Mouse (Mus musculus) heart, embryonic 16.5 days (tissue): ENCODE data around the gene Gtdc1. TPM values are rescaled to one million over a fixed set of nuclear protein-coding genes. Genes with fewer than 3 reads are reported as not detected.

Experiments
- ATAC-seq: fragments of 200-750 bp; cut with Nextera tagmentation; replicated peaks from 2 replicates; pipeline ENCODE4 v1.8.0; 2017; ENCODE audit warnings: moderate number of reproducible peaks; ENCODE audit not compliant: insufficient read depth, low FRiP score; ENCODE audit errors: extremely low read depth
- H3K27ac ChIP-seq: fragments of 300-500 bp; sonication (generic); 2 replicates; pipeline ENCODE4 v1.5.1; 2014; ENCODE audit warnings: mild to moderate bottlenecking, low read length, control low read depth, moderate library complexity
- H3K27me3 ChIP-seq: fragments of 300-500 bp; sonication (generic); 2 replicates; pipeline ENCODE4 v1.6.1; 2014; ENCODE audit warnings: low read length, mixed read lengths; ENCODE audit not compliant: control insufficient read depth, insufficient read depth
- H3K36me3 ChIP-seq: fragments of 300-500 bp; sonication (generic); 2 replicates; pipeline ENCODE4 v1.6.1; 2014; ENCODE audit not compliant: control insufficient read depth, insufficient read depth
- H3K4me1 ChIP-seq: fragments of 300-500 bp; sonication (generic); 2 replicates; pipeline ENCODE4 v1.6.1; 2014; ENCODE audit warnings: low read length, mixed read lengths; ENCODE audit not compliant: control insufficient read depth, insufficient read depth
- H3K4me2 ChIP-seq: fragments of 300-500 bp; sonication (generic); 2 replicates; pipeline ENCODE4 v1.6.1; 2014; ENCODE audit warnings: low read depth, mild to moderate bottlenecking, control low read depth, low read length
- H3K4me3 ChIP-seq: fragments of 300-500 bp; sonication (generic); 2 replicates; pipeline ENCODE4 v1.5.1; 2014; ENCODE audit warnings: mild to moderate bottlenecking, control low read depth, low read length
- H3K9ac ChIP-seq: fragments of 300-500 bp; sonication (generic); 2 replicates; pipeline ENCODE4 v1.6.1; 2014; ENCODE audit warnings: low read length, control low read depth
- H3K9me3 ChIP-seq: fragments of 300-500 bp; sonication (generic); replicated peaks from 2 replicates; pipeline ENCODE4 v1.6.1; 2016; ENCODE audit warnings: low read length; ENCODE audit not compliant: control insufficient read depth
- WGBS: fragments of 180-500 bp; shearing (Covaris S2); extraction: QIAGEN DNeasy Blood & Tissue Kit; methylation state at CpG from one replicate; pipeline ENCODE4 v1.1.7; 2014; 5-methylcytosine and 5-hydroxymethylcytosine counted together
- polyA plus RNA-seq: library from polyadenylated mRNA; unstranded; fragments of >200 nt; fragmentation: Nextera tagmentation; extraction: Ambion mirVana; gene quantifications from 2 replicates; pipeline ENCODE4 v1.2.1, GENCODE M21; 2015

Gtdc1 gene
- polyA plus RNA-seq, 1 experiment from 2014 or later, result 10.9 TPM

GRCm38 (mm10) chr2:44569140-44569952 is 358.1 kb downstream of the Gtdc1 start:
- no peak overlapping the region for H3K4me3 ChIP-seq
- no peaks in the 10 kb centered on the region for H3K9me3 ChIP-seq
- ATAC-seq, result no peak
- no peak overlapping the region for H3K9ac ChIP-seq
- H3K27ac ChIP-seq, result no peak overlapping the region
- 73% methylated on average over 7 of the region's 7 CpGs for WGBS
- H3K4me1 ChIP-seq, result no peaks in the 10 kb centered on the region
- H3K27me3 ChIP-seq, result no peaks in the 10 kb centered on the region
- 0 out of 2 replicates have a peak, but pooled peaks cover 2% of the 10 kb centered on the region for H3K36me3 ChIP-seq
- H3K4me2 ChIP-seq, result no peak overlapping the region

DNA sequence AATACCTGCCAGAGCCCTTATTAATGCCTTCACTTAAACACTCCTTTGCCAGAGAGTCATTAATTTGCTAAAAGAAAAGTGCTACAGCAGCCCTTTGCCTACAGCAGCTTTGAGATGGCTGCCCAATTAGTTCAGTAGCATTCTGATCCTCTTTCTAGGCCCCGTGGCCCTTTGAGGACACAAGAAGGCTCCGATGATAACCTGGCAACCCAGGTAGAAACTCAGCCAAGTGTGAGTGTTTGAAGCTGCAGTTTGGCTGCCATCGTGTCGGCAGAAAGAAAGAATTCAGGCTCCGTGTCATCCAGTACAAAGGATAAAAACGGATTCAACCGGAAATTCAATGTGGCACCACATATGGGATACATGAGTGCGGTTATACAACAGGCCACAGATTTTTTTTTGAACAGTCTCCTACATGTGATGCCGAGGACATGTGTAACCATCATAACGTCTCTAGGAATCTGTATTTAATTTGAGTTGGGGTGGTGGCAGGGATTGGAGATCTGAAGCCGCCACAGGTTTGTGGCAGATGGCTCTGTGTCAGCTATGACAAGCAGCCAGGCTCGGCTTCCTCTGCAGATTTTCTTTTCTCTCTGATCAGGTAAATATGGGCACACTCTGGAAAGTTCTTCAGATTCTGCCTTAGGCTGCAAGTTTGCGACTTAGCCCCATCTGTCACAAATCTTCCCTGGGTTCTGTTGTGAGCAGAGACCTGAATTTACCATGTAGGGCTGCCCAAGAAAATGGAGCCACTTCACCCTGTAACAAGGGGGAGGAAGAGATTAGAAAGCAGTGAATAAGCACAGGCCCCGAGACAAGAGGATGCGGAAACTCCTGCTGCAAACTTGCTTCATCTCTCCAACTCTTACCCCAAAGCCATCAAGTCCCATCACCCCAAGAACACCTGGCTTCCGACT is 362.4 kb downstream of the Gtdc1 start:
- no peak overlapping the region for H3K27ac ChIP-seq
- H3K27me3 ChIP-seq, result no peaks in the 10 kb centered on the region
- 0 out of 2 replicates have a peak, but pooled peaks cover 2% of the 10 kb centered on the region for H3K36me3 ChIP-seq
- no peak overlapping the region for H3K4me3 ChIP-seq
- no peak for ATAC-seq
- WGBS, result 85% methylated on average over 16 of the region's 16 CpGs
- H3K9me3 ChIP-seq, result no peaks in the 10 kb centered on the region
- no peak overlapping the region for H3K9ac ChIP-seq
- H3K4me2 ChIP-seq, result no peak overlapping the region
- no peaks in the 10 kb centered on the region for H3K4me1 ChIP-seq

GRCm38 (mm10) chr2:44561789-44562188 is 365.7 kb downstream of the Gtdc1 start:
- Histone ChIP-seq H3K9me3 (no peaks in the 10 kb centered on the region), H3K27me3 (peaks cover 2% of the 10 kb centered on the region), H3K4me2 (no peak overlapping the region), H3K4me1 (peaks cover 3% of the 10 kb centered on the region), H3K9ac (no peak overlapping the region), H3K27ac (no peak overlapping the region), H3K36me3 (0 out of 2 replicates have a peak, but pooled peaks cover 2% of the 10 kb centered on the region), H3K4me3 (no peak overlapping the region)
- no peak for ATAC-seq
- WGBS, result 85% methylated on average over 4 of the region's 4 CpGs

DNA sequence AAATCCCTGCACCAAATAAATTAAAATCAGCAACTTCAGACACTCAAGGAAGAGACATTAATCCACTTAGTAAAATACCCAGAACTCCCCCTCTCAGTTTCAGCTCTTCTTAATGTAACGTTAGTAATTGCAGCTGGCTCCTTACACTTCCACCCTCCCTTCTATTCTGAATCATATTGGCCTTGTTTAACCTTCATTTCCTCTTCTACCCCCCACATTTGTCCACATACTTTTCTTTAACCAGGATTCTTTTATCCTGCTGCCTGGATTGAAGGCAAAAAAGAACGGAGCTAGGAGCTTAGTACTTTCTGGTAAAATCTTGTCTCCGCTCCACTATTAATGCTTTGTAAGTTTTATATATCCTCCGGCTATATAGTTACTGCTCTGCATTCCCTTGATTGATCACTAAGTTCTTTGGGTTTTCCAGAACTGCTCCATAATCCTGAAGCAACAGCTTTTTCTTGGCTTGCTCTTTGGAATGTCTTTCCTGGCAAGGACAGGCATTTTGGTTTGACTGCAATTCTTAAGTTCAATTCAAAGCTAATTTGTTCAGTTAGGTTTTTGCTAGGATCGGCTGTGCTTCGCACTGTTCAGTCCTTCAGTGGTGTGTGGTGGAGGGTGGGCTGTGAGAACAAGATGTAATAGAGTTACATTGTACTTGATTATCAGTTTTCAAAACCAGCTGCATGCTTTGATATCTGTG is 368.1 kb downstream of the Gtdc1 start:
- no peak overlapping the region for H3K4me2 ChIP-seq
- H3K27ac ChIP-seq, result no peak overlapping the region
- H3K9me3 ChIP-seq, result no peaks in the 10 kb centered on the region
- peaks cover 8% of the 10 kb centered on the region for H3K27me3 ChIP-seq
- no peak for ATAC-seq
- no peak overlapping the region for H3K4me3 ChIP-seq
- no peaks in the 10 kb centered on the region for H3K36me3 ChIP-seq
- H3K9ac ChIP-seq, result no peak overlapping the region
- WGBS, result 66% methylated on average over 6 of the region's 6 CpGs
- peaks cover 7% of the 10 kb centered on the region for H3K4me1 ChIP-seq

DNA sequence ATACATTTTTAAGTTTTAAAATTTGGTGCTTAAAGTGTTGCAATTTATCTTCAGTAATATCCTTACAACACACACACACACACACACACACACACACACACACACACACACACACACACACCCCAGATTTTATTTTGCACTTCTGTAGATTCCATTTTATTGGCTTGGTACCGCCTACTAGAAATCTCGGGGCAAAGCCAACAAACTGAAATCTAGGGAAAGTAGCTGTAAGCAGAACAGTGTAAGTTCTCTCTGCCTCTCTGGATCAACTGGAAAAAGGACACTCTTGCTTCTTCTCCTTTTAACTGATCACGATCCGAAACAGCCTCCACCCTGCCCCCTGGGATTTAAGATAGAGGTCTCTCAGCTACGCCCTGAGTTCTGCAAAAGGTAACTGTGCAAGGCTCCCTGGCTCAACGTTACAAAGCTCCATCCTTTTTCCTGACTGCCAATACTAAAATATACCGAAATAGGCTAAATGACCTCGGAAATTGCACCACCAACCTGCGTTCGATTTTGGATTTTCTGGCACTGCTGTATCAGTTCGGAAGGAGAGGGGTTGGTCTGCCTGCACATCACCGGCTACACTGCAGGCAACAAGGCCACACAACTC is 369.7 kb downstream of the Gtdc1 start:
- peaks cover 7% of the 10 kb centered on the region for H3K4me1 ChIP-seq
- H3K27me3 ChIP-seq, result peaks cover 8% of the 10 kb centered on the region
- no peak overlapping the region; the same call in 1 of the 2 replicates for H3K4me3 ChIP-seq
- no peak overlapping the region for H3K9ac ChIP-seq
- ATAC-seq, result no peak
- H3K9me3 ChIP-seq, result no peaks in the 10 kb centered on the region
- no peak overlapping the region for H3K27ac ChIP-seq
- H3K4me2 ChIP-seq, result peak overlapping the region; percentile 92; the same call in 1 of the 2 replicates
- H3K36me3 ChIP-seq, result no peaks in the 10 kb centered on the region
- WGBS, result 58% methylated on average over 12 of the region's 12 CpGs

GRCm38 (mm10) chr2:44556861-44557592 is 370.4 kb downstream of the Gtdc1 start:
- H3K36me3 ChIP-seq, result no peaks in the 10 kb centered on the region
- H3K4me2 ChIP-seq, result peak overlapping the region; percentile 92
- peak overlapping the region; percentile 71 for H3K9ac ChIP-seq
- ATAC-seq, result peak; percentile 52; the same call in 1 of the 2 replicates
- H3K27ac ChIP-seq, result no peak overlapping the region
- peak overlapping the region; percentile 60 for H3K4me3 ChIP-seq
- peaks cover 8% of the 10 kb centered on the region for H3K27me3 ChIP-seq
- no peaks in the 10 kb centered on the region for H3K9me3 ChIP-seq
- WGBS, result 2% methylated on average over 42 of the region's 42 CpGs
- peaks cover 7% of the 10 kb centered on the region for H3K4me1 ChIP-seq

DNA sequence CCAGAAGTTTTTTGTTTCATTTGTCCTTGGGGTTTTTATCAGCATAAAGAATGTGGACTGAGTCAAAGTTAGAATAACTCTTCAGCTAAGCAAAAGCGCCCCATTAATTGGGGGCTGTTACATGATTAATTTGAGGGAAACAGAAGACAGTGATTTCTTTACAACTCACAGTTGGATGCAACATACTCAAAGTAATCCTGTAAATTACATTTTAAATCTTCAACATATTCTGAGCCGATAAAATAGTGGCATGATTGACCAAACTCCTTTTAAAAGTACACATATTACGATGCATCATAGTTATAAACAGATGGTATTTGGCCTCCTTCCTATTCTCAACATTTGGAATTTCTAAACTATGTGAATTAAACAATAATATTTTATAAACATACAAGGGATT is 372.7 kb downstream of the Gtdc1 start:
- Histone ChIP-seq H3K4me3 (no peak overlapping the region), H3K36me3 (no peaks in the 10 kb centered on the region), H3K9ac (no peak overlapping the region), H3K27ac (no peak overlapping the region), H3K4me1 (peaks cover 7% of the 10 kb centered on the region), H3K9me3 (no peaks in the 10 kb centered on the region), H3K27me3 (peaks cover 8% of the 10 kb centered on the region), H3K4me2 (no peak overlapping the region)
- no peak for ATAC-seq
- 81% methylated on average over 3 of the region's 3 CpGs for WGBS

DNA sequence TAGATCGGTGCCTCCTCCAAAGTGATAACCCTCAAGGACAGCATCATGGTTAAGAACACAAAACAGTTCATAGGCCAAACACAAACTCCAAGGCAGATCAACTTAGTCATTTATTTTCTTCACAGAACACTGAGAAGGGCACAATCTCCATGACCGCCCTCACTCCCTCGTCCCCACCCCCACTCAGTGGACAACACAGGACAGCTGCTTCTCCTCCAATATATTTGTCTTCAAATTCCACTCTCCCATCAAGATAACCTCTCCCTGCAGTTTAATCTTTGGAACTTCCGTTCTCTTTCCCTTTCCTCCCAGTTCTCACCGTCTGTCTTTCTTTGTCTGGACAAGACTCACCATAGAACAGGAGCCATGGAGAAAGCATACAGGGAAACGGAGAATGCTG is 378.1 kb downstream of the Gtdc1 start:
- 65% methylated on average over 6 of the region's 6 CpGs for WGBS
- no peaks in the 10 kb centered on the region for H3K27me3 ChIP-seq
- H3K4me3 ChIP-seq, result no peak overlapping the region
- no peaks in the 10 kb centered on the region for H3K4me1 ChIP-seq
- no peak overlapping the region for H3K27ac ChIP-seq
- H3K9me3 ChIP-seq, result no peaks in the 10 kb centered on the region
- no peak overlapping the region for H3K4me2 ChIP-seq
- H3K9ac ChIP-seq, result no peak overlapping the region
- ATAC-seq, result no peak
- H3K36me3 ChIP-seq, result no peaks in the 10 kb centered on the region
